Mouse (Mus musculus) testis, postnatal 14 days (tissue): ENCODE measurements around the gene Plekha5.

Experiments
- DNase-seq: peaks from one replicate; pipeline ENCODE4 v3.0.0; 2021; ENCODE audit warnings: low spot score

Plekha5 gene

DNA sequence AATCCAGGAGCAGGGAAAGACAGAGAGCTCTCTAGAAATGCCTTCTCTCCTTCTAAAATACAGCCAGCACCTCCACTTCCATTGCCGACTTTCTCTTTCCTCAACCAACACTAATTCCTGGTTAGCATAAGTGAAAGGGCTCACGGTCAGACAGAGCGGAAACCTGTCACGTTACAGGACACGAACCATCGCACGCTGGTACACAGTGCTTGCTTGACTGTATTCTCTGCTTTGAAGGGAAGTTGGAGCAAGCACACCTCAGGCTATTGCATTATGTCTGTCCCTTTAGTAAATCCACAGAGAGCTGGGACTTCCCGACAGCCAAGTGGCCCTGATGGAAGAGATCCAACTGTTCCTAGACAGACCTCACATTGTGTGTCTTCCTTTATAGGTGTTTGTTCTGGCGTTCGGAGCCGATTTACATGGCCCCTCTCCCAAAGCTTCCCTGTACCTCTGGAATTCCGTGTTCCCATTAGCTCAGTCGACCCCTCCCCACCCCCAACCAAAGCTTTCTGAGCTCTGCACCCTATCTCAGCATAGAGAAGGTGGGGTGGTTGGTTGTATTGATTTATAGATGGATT is 188.1 kb downstream of the Plekha5 start:
- DNase-seq: no peak

DNA sequence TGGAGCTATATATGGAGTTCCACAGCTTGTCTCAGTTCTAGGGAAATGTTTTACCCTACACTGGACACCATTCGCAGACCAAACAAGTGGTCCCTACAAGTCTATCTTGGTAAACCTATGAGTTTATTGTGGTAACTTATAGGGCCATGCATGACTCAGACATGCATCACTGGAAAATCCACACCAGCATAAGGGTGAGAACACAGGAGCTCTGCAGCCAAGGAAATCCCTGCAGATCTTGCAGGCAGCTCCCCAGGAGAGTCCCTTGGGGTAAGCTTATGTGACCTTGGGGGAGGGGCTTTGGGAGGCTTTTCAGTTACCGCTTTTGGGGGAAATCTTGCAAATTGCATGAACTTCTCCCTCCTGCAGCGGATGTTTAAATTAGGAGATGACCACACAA is 190.0 kb downstream of the Plekha5 start:
- DNase-seq: no peak

DNA sequence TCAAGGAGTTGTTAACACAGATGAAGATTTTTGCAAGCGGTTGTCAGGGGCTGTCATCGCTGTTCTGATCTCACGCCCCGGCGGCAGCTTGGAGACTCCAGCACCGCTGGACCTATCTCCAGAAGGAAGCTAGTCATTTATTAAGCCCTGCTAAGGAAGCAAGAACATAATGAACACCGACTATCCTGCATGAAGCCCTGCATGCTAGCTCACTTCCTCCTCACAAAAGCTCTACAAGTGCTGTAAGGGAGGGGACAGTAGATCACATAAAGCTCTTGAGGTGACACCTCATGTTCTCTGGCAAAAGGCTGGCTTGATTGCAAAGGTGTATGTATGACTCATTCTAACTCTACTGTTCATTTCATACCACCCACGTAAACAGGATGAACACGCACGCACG is 190.9 kb downstream of the Plekha5 start:
- no peak for DNase-seq

DNA sequence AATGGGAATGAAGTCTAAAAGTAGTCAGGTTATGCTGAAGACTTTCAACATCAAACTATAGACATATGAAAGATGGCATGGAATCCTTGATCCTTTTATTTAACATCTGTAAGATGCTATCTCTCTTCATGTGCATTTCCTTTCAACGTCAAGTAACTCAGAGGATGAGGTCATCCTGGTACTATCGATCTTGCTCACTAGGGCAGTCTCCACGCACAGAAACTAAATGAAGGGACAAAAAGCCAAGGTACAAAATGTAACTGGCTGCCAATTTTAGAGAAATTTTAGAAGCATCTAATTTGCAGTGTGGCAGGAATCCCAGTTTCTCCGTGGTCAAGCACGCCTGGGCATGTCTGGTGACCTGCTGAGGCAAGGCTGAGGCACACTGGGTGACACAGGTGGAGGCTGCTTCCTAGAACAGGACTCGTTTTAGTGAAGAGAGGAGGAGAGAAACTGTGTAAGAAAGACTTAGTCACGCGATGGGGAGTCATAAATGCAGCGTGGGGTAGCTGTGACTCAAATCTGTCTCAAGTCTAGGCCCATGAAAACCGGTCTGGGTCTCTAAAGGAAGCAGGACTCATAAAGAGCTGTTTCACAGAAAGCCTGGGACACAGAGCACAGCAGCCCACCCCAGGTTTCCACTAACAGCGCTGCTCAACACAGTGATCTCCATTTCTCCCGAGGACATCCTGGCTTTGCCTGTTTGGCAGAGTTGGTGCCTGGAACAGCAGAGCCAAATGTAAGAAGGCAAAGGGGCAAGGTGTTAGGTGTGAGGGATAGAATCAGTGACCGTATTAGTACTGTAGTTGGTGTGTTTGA is 196.9 kb downstream of the Plekha5 start:
- DNase-seq: peak; percentile 22

DNA sequence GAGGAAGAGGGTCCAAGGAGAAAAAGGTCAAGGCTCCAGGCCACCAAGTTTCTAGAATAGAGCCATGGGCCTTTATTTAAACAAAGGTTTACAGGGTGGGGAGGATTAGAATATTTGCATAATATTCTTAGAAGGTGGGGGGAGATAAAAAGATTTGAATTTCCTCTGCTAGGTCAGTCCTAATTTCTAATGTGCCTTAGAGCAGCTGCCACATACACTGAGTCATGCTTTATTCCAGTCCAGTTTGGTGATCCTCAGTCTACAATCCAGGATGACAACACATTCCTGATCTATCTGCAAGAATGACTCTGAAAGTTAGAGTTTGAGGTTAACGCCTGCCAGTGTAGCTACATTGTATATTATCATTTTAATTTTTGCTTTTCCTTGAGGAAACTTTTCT is 197.8 kb downstream of the Plekha5 start:
- no peak for DNase-seq

DNA sequence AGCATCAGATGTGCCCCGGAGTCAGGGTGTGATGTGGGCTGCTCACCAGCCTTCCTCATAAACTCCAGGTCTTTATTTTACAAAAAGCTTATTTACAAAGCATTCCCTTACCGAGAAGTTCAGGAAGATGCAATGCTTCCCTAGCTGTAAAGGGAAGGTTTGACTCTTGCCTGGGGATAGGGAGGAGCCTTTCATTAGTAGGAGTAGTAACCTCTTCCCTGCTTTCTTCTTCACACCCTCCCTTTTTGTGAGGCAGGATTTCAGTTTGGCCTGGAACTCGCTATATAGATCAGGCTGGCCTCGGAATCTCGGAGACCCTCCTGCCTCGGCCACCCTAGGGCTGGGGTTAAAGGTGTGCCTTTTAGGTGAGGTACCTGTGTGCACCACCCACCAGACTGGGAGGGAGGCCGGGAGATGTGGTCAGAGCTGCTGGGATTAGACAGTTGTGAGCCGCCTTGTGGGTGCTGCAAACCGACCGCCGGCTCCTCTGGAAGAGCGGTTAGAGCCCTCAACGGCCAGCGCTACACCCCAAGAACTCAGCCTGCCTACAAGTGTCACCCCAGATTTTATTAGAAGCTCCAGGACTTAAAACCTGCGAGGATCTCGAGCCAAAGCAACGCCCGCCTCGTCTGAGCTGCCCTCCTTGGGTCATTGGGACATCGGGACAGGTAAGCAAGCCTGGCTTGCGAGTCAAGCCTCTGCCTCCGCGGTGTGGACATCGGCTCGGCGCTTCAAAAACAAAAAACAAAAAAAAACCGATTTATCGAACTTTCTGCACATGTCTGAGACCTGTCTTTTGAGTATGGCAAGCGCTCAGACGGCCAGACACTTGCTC is 198.8 kb downstream of the Plekha5 start, which contains the start of gene Aebp2:
Aebp2 (plus strand) TSS at position 273 of the 835 bp plus-strand sequence.
- DNase-seq: peak; percentile 31

DNA sequence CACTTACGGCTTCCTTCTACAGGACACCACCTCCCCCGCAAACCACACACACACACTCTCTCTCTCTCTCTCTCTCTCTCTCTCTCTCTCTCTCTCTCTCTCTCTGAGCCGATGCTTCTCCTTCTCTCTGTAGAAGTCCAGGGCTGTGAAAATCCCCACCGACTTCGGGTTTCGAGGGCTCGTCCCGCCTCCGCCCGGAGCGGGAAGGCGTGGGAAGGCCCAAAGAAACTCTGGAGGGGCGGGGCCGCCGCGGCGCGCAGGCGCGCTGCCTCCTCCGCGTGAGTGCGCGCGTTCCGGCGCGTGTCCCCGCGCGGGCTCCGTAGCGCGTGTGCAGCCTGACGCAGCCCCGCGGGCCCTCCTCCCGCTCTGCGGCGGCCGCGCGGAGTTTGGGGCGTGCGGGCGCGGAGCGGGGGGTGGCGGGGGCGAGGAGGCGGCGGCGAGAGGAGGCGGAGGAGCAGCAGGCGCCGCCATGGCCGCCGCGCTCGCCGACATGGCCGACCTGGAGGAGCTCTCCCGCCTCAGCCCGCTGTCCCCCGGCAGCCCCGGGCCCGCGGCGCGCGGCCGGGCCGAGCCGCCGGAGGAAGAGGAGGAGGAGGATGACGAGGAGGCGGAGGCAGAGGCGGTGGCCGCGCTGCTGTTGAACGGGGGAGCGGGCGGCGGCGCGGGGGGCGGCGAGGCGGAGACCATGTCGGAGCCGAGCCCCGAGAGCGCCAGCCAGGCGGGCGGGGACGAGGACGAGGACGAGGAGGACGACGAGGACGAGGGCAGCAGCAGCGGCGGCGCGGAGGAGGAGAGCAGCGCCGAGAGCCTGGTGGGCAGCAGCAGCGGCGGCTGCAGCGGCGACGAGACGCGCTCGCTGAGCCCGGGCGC is 199.6 kb downstream of the Plekha5 start:
- DNase-seq: peak; percentile 91

DNA sequence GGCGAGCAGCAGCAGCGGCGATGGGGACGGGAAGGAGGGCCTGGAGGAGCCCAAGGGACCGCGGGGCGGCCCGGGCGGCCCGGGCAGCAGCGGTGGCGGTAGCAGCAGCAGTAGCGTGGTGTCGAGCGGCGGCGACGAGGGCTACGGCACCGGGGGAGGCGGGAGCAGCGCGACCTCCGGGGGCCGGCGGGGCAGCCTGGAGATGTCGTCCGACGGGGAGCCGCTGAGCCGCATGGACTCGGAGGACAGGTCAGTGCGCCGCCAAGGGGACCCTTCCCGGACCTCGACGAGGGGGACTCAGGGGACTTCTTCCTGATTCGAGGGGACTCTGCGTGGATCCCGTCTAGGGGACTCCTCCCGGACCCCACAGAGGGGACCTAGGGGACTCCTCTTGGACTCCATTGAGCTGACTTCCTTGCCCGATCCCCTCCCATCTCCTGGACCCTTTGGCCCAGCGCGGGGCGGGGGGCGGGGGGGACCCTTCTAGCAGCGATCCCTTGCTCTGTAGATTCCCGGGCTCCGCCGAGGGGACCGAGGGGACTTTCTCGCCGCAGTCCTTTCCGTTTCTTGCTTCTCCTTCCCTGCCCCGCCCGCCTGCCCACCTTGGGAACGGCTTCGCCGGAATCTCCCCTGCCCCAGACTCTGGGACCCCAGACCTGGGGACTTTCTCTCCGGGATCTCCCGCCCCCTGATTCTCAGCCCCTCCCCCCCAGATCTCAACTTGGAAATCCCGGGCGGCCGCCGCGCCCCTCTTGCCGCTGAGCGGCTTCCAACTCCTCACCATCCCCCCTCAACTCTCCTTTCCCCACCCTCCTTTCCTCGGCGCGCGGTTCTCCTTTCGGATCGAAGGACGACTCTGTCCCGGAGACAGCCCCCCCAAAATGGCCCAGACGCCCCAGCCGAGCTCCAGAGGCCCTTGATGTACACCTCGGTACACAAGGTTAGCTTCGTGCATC is 200.5 kb downstream of the Plekha5 start:
- peak; percentile 55 for DNase-seq

DNA sequence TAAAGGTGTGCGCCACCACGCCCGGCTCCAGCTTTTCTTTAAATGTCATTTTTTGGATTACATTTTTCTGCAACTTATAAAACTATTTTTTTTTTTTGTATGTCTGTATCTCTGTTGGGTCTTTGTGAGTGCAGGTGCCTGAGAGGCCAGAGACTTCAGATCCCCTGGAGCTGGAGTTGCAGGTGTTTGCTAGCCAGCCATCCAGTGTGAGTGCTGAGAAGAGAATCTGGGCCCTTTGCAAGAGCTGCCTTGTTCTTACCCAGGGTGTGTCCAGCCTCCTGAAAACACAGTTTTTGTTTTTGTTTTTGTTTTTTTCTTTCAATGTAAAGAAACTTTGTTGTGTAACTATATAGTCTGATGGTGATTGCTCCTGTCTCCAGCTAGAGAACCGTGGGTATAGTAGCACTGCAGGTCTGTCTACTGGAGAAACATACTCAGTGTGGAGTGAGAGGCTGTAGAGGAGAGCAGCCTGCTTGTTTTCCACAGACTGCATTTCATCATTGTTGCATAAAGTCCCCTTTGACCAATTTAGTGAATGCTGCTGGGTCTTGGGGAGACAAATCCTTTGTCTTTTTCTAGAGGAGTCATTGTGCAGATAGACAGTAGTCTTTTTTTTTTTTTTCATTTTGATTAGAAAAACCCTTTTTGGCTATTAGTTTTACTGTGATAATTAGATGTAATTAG is 205.5 kb downstream of the Plekha5 start:
- DNase-seq: no peak

DNA sequence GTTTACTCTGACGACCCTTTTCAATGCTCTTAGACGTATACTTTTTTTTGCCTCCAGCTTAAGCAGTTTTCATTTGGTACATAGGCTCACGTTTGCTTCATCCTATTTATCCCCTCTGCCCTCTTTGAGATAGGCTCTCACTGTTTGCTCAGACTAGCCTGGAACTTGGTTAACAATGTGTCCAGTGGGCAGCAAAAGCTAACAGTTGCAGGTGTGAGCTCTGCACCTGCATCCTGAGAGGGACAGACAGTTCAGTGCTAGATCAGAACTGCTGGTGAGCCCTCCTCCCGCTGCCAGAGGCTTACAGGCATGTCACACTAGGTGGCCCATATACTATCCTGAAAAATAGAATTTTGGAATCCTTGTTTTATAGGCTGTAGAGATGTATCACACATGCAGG is 206.5 kb downstream of the Plekha5 start:
- DNase-seq: peak; percentile 70

DNA sequence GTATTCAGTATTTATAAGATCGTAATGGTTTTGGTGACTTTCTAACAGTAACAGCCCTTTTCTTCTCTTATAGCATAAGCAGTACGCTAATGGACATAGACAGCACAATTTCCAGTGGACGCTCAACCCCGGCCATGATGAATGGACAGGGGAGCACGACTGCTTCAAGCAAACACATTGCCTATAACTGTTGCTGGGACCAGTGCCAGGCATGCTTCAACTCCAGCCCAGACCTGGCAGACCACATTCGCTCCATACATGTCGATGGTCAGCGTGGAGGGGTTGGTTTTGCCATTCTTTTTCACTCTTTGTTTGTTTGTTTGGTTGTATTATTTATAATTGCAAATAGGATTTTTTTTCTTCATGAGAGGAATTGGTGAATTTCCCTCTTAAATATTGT is 209.8 kb downstream of the Plekha5 start:
- no peak for DNase-seq

DNA sequence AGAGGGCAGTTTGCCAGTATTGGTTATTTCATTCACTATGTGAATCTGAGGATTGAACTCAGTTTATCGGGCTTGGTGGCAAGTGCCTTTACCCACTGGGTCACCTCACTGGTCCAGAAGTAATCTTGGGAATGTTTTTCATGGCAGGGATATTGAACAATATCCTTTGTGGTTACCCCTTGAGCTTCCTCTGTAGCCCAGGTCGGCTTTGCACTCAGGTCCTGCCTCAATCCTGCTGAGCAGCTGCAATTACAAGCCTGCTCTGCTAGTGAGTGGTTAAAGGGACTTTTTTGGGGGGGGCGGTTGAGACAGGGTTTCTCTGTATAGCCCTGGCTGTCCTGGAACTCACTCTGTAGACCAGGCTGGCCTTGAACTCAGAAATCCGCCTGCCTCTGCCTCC is 212.4 kb downstream of the Plekha5 start:
- DNase-seq: no peak

DNA sequence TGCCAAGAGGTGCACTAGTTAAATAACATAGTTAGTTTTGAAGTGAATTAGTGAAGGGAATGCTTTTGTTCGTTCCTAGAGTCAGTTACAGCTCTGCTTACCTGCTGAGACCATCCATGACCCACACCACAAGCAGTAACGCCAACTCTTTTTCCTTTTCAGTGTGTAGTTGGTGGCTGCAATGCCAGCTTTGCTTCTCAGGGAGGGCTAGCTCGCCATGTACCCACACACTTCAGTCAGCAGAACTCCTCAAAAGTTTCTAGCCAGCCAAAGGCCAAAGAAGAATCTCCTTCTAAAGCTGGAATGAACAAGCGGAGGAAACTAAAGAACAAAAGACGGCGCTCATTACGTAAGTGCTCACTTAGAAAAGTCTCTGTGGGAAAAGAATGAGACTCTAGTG is 218.2 kb downstream of the Plekha5 start:
- DNase-seq: no peak

DNA sequence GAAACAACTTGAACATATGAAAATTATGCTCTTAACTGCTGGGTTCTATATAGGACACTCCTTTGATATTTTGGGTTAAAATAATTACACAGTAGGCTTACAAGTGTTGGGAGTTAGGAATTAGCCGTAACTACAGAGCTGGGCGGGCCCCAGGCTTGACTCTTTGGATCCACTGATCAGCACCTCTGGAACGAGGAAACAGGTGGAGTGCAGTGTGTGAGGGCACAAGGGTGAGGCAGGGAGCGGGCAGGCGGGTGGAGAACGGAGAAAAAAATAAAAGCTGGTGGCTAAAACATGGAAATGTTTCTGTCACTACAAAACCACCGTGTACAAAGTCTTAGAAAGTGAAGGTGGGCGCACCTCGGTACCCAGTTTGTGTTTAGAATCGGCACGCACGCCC is 218.8 kb downstream of the Plekha5 start:
- DNase-seq: no peak

DNA sequence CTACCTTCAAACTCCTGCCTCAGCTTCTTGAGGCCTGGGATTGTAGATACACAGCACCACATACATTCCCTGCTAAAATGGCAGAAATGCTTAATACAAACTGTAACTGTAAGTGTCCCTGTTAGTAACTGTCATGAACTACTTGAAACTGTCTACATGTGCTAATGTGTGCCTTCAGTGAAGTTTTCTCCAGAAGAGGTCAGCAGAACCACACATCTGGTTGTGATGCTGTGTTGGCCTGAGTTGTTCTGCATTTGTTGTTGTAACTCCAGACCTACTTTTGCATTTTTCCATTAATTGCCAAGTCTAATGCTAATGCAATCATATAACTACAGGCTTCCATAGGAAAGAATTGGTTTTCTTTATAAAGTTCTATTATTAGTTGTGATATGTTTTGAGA is 222.1 kb downstream of the Plekha5 start:
- no peak for DNase-seq
